Mouse (Mus musculus) lung, adult 10 weeks (tissue): ENCODE data around the gene Utp4. TPM values are rescaled to one million over a fixed set of nuclear protein-coding genes. Genes with fewer than 3 reads are reported as not detected.

Experiments
- polyA plus RNA-seq: library from polyadenylated mRNA; stranded (reverse); fragments of 350-450 nt; fragmentation: Illumina TruSeq; extraction: RNeasy Lipid Tissue Mini Kit (QIAGEN cat#74804); gene quantifications from one replicate; pipeline ENCODE4 v1.2.3, GENCODE M21; 2014; ENCODE audit warnings: low read depth, low replicate concordance; ENCODE audit not compliant: insufficient read depth

Gene Utp4
- polyA plus RNA-seq, result 11.0 TPM

GRCm38 (mm10) chr8:106893481-106894156 lies at the start of gene Utp4:
Gene Utp4 (plus strand): TSS chr8:106893636.

GRCm38 (mm10) chr8:106870051-106870450 lies 23.4 kb upstream of the Utp4 start, which contains the start of gene Has3:
Gene Has3 (plus strand): TSS chr8:106870242.

GRCm38 (mm10) chr8:106935324-106935869 lies 42.0 kb downstream of the Utp4 start, which contains the start of gene Sntb2:
Gene Sntb2 (plus strand): TSS chr8:106935750.

Other genes with a start within 250 kb of the Utp4 start
- 2.6 TPM for gene Tango6, start 210.6 kb upstream of the Utp4 start, polyA plus RNA-seq
- gene Has3, start 23.4 kb upstream of the Utp4 start, polyA plus RNA-seq, result 0.24 TPM
- 3.7 TPM for gene Sntb2, start 42.1 kb downstream of the Utp4 start, polyA plus RNA-seq
- 40.1 TPM for gene Vps4a, start 137.6 kb downstream of the Utp4 start, polyA plus RNA-seq
- gene Pdf, start 155.0 kb downstream of the Utp4 start, polyA plus RNA-seq, result 20.9 TPM
- 16.0 TPM for gene Cog8, start 163.1 kb downstream of the Utp4 start, polyA plus RNA-seq
- gene Nip7, start 163.2 kb downstream of the Utp4 start, polyA plus RNA-seq, result 34.0 TPM
- gene Tmed6, start 172.0 kb downstream of the Utp4 start, polyA plus RNA-seq, result 1.3 TPM
- gene Terf2, start 202.9 kb downstream of the Utp4 start, polyA plus RNA-seq, result 11.8 TPM